Mouse (Mus musculus) myocyte (in vitro differentiated cells): ENCODE measurements at regions not wholly inside any gene's neighbourhood (a gene's known extent, or its start where the extent isn't known, plus 50 kb on each side); places are given as distances from the start of the nearest gene placed in this dataset.

Source experiments
- H3K27me3 ChIP-seq: one replicate; pipeline ENCODE4 v1.6.1; 2011; ENCODE audit not compliant: control insufficient read depth, insufficient read depth, insufficient read length
- H3K36me3 ChIP-seq: one replicate; pipeline ENCODE4 v1.6.1; 2011; ENCODE audit not compliant: control insufficient read depth, insufficient read depth
- H3K4me2 ChIP-seq: one replicate; pipeline ENCODE4 v1.6.1; 2011; ENCODE audit warnings: low read depth, control low read depth
- H3K4me3 ChIP-seq: one replicate; pipeline ENCODE4 v1.5.1; 2011; ENCODE audit warnings: mild to moderate bottlenecking, control low read depth, moderate library complexity
- H3K79me2 ChIP-seq: one replicate; pipeline ENCODE4 v1.6.1; 2011; ENCODE audit not compliant: control insufficient read depth, insufficient read depth
- H3ac ChIP-seq: one replicate; pipeline ENCODE4 v1.6.1; 2011; ENCODE audit not compliant: control insufficient read depth, insufficient read length
- CEBPB ChIP-seq: IDR thresholded peaks from 2 replicates; pipeline ENCODE4 v1.6.1; 2011; ENCODE audit warnings: mild to moderate bottlenecking, moderate library complexity; ENCODE audit not compliant: poor library complexity, insufficient read depth, severe bottlenecking
- E2F4 ChIP-seq: IDR thresholded peaks from one replicate; pipeline ENCODE4 v1.6.1; 2011; ENCODE audit warnings: mild to moderate bottlenecking, control low read depth, moderate library complexity; ENCODE audit not compliant: insufficient read depth
- MAX ChIP-seq: IDR thresholded peaks from one replicate; pipeline ENCODE4 v1.6.1; 2011; ENCODE audit warnings: low read depth, mild to moderate bottlenecking, control low read depth
- MYOD1 ChIP-seq, 3 experiments: IDR thresholded peaks; one replicate each; pipeline ENCODE4 v1.6.1; 2011; ENCODE audit warnings: control low read depth in 2 of 3, low read depth in 2 of 3, mild to moderate bottlenecking in 2 of 3, moderate library complexity in 1 of 3; ENCODE audit not compliant: insufficient read length in 2 of 3, control insufficient read depth in 1 of 3
- MYOG ChIP-seq, 3 experiments: IDR thresholded peaks; one replicate each; pipeline ENCODE4 v1.6.1; 2011; ENCODE audit warnings: control low read depth in 2 of 3, low read depth in 2 of 3, mild to moderate bottlenecking in 2 of 3; ENCODE audit not compliant: insufficient read length in 2 of 3, control insufficient read depth in 1 of 3, insufficient read depth in 1 of 3
- POLR2A ChIP-seq: IDR thresholded peaks from one replicate; pipeline ENCODE4 v1.6.1; 2011; ENCODE audit warnings: low read depth, mild to moderate bottlenecking, control low read depth, moderate library complexity; ENCODE audit not compliant: insufficient read length
- POLR2AphosphoS2 ChIP-seq: IDR thresholded peaks from one replicate; pipeline ENCODE4 v1.6.1; 2011; ENCODE audit warnings: low read depth, control low read depth; ENCODE audit not compliant: insufficient read length
- REST ChIP-seq: IDR thresholded peaks from one replicate; pipeline ENCODE4 v1.6.1; 2011; ENCODE audit warnings: mild to moderate bottlenecking, control low read depth, moderate library complexity; ENCODE audit not compliant: insufficient read depth, insufficient read length
- SRF ChIP-seq: IDR thresholded peaks from one replicate; pipeline ENCODE4 v1.6.1; 2011; ENCODE audit warnings: low read depth; ENCODE audit not compliant: control insufficient read depth, insufficient read length
- TCF12 ChIP-seq: IDR thresholded peaks from one replicate; pipeline ENCODE4 v1.6.1; 2011; ENCODE audit warnings: mild to moderate bottlenecking, control low read depth; ENCODE audit not compliant: poor library complexity, insufficient read depth, severe bottlenecking
- TCF3 ChIP-seq: IDR thresholded peaks from one replicate; pipeline ENCODE4 v1.6.1; 2011; ENCODE audit warnings: low read depth, control low read depth; ENCODE audit not compliant: insufficient read length
- USF1 ChIP-seq: IDR thresholded peaks from one replicate; pipeline ENCODE4 v1.6.1; 2011; ENCODE audit warnings: low read depth, mild to moderate bottlenecking, control low read depth, moderate library complexity

- Histone ChIP-seq H3K79me2 (no peaks in the 10 kb centered on the region), H3K27me3 (no peaks in the 10 kb centered on the region), H3ac (no peak overlapping the region), H3K4me2 (no peak overlapping the region), H3K36me3 (no peaks in the 10 kb centered on the region), H3K4me3 (no peak overlapping the region)
- TF ChIP-seq SRF = no peak
- 0 out of 2 replicates have a peak, but pooled peaks have one; percentile 3 for TF ChIP-seq CEBPB
- TF ChIP-seq POLR2A = no peak
- no peak for TF ChIP-seq TCF3
- TF ChIP-seq MYOG (IDR thresholded peaks at IDR 0.05; ENCODE audit: control insufficient read depth in 1 of 3, insufficient read depth in 1 of 3, insufficient read length in 2 of 3, low read depth in 2 of 3) = no peak
These were observed 130.7 kb upstream of the Tars start for GRCm38 (mm10) chr15:11529819-11530810.

GRCm38 (mm10) chr15:11524337-11525106, 125.1 kb upstream of the Tars start:
- H3K36me3 ChIP-seq = no peaks in the 10 kb centered on the region
- no peaks in the 10 kb centered on the region for H3K79me2 ChIP-seq
- H3K4me3 ChIP-seq = no peak overlapping the region
- H3K27me3 ChIP-seq = no peaks in the 10 kb centered on the region
- H3K4me2 ChIP-seq = peak overlapping the region; percentile 43
- TF ChIP-seq TCF3 (no peak), POLR2A (no peak), MAX (no peak), SRF (no peak), MYOG (IDR thresholded peaks at IDR 0.05; ENCODE audit: control insufficient read depth in 1 of 3, insufficient read depth in 1 of 3, insufficient read length in 2 of 3, low read depth in 2 of 3) (no peak), REST (no peak), CEBPB (peak; percentile 87)
- H3ac ChIP-seq = no peak overlapping the region

DNA sequence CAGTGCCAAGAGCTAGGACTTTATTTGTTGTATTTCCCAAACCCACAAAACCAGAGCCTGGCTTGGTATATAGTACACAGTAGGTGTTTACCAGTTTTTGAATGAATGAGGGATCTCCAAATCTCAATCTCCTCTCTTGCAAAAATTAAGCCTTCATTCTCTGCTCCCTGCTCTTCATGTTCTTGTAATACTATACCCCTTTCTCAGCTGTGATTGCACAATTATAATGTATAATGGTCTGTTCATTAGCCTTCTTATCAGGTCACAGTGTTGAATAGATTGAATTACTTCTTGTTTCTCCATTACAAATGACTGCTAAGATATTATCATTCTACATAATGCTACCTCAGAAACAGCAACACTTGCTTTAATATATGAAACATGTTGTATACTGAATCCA, 119.1 kb upstream of the Tars start:
- no peak overlapping the region for H3K4me2 ChIP-seq
- TF ChIP-seq POLR2A (no peak), CEBPB (peak; percentile 88)
- H3K79me2 ChIP-seq = no peaks in the 10 kb centered on the region
- no peak overlapping the region for H3K4me3 ChIP-seq
- H3K36me3 ChIP-seq = no peaks in the 10 kb centered on the region
- H3K27me3 ChIP-seq = no peaks in the 10 kb centered on the region
- no peak overlapping the region for H3ac ChIP-seq

DNA sequence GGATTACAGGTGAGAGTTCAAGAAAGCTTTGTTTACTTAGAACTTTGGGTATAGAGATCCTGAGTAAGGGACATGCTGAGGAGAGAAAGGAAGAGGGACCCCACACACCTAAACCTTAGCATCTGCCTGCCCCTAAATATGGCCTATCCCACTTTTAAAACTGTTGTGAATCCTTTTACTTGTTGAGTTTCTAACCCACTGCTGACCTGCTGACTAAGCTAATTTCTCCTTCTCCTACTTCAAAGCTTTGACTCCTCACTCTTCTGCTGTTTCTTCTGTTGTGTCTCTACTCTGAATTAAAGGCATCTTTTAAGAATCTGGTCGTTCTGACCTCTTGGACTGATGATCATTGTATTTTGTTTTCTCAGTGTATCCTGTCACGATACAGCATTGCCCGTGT, 118.4 kb upstream of the Tars start:
- Histone ChIP-seq H3K4me3 (no peak overlapping the region), H3K36me3 (no peaks in the 10 kb centered on the region)
- TF ChIP-seq TCF3 (no peak), POLR2A (no peak), TCF12 (no peak), E2F4 (no peak), USF1 (no peak)

DNA sequence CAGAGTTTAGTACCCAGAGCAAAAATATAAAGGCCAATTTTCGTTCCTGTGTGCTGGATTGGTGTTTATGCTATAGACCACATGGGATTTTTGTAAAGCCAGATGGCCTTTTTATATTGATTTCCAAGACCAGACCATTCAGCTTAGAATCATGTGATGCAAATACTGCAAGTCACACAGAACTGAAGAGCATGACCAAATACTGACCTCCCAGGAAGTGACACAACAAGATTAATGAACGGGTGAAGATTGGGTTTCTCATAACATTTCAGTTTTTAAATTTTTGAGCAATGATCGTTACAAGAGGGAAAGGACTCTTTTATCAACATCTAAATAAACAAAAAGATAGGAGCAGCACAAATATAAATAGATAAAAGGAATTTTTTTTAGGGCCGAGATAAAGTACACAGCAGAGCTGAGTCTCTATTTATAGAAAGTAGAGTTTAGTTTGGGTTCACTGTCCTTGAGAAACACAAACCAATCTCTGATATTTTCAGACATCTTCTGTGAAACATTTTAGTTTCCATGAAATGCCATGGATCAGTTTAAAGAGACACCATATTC, 105.7 kb upstream of the Tars start:
- Histone ChIP-seq H3K4me3 (no peak overlapping the region), H3ac (no peak overlapping the region), H3K36me3 (no peaks in the 10 kb centered on the region), H3K4me2 (no peak overlapping the region), H3K27me3 (no peaks in the 10 kb centered on the region), H3K79me2 (no peaks in the 10 kb centered on the region)
- TF ChIP-seq MAX = no peak
- no peak for TF ChIP-seq USF1
- no peak for TF ChIP-seq POLR2A
- no peak for TF ChIP-seq CEBPB
- TF ChIP-seq POLR2AphosphoS2 = no peak
- TF ChIP-seq E2F4 = no peak
- TF ChIP-seq MYOD1 (IDR thresholded peaks at IDR 0.05; ENCODE audit: control insufficient read depth in 1 of 3, insufficient read length in 2 of 3, low read depth in 2 of 3) = no peak
- no peak for TF ChIP-seq REST

More for the DNA sequence above, 118.4 kb upstream of the Tars start:
- no peaks in the 10 kb centered on the region for H3K79me2 ChIP-seq
- H3K4me2 ChIP-seq = no peak overlapping the region
- no peaks in the 10 kb centered on the region for H3K27me3 ChIP-seq
- H3ac ChIP-seq = no peak overlapping the region
